Mouse (Mus musculus) CH12.LX (cell line): ENCODE measurements at regions not wholly inside any gene's neighbourhood (a gene's known extent, or its start where the extent isn't known, plus 50 kb on each side); places are given as distances from the start of the nearest gene placed in this dataset.
A peak's percentile ranks its signal among the peaks of the same experiment; 100 is the strongest.

Source experiments
- DNase-seq: peaks from one replicate; pipeline ENCODE4 v3.0.0-alpha.2; 2013; ENCODE audit errors: extremely low read depth
- H3K27ac ChIP-seq: 2 replicates; pipeline ENCODE4 v1.5.1; 2012; ENCODE audit warnings: low read depth, mild to moderate bottlenecking, control low read depth, moderate library complexity; ENCODE audit not compliant: insufficient read depth
- H3K27me3 ChIP-seq: replicated peaks from 2 replicates; pipeline ENCODE3; 2012; ENCODE audit warnings: inconsistent platforms
- H3K36me3 ChIP-seq, 2 experiments: replicated peaks in 1 of 2; 2 replicates each; pipeline versions ENCODE3 to v1.6.1; 2012; ENCODE audit warnings: inconsistent platforms in 1 of 2, low read length in 1 of 2, mild to moderate bottlenecking in 1 of 2, mixed read lengths in 1 of 2, moderate library complexity in 1 of 2; ENCODE audit not compliant: control insufficient read depth in 1 of 2, insufficient read depth in 1 of 2
- H3K4me1 ChIP-seq, 2 experiments: 2 replicates each; pipeline ENCODE4 v1.6.1; 2012; ENCODE audit warnings: inconsistent platforms in 1 of 2, moderate library complexity in 1 of 2; ENCODE audit not compliant: insufficient read depth in 2 of 2, control insufficient read depth in 1 of 2
- H3K4me2 ChIP-seq: 2 replicates; pipeline ENCODE4 v1.6.1; 2012; ENCODE audit warnings: low read depth, mild to moderate bottlenecking, control low read depth; ENCODE audit not compliant: poor library complexity, insufficient read depth, severe bottlenecking
- H3K4me3 ChIP-seq, 3 experiments: fragments of 150-350 bp in 1 of 3; sonication (generic) in 1 of 3; replicated peaks in 1 of 3; 2 replicates each; pipeline versions ENCODE3 to v1.5.1; 2011 to 2012; ENCODE audit warnings: low read depth in 2 of 3, low read length in 2 of 3, mild to moderate bottlenecking in 2 of 3, moderate library complexity in 2 of 3, control low read depth in 1 of 3, improper control_type of control experiment in 1 of 3, inconsistent platforms in 1 of 3, mixed read lengths in 1 of 3; ENCODE audit not compliant: poor library complexity in 1 of 3
- H3K79me2 ChIP-seq: replicated peaks from 2 replicates; pipeline ENCODE4 v1.6.1; 2012; ENCODE audit warnings: mild to moderate bottlenecking, moderate library complexity; ENCODE audit not compliant: control insufficient read depth, poor library complexity, insufficient read depth, severe bottlenecking; ENCODE audit errors: extremely low read depth
- H3K9ac ChIP-seq: 2 replicates; pipeline ENCODE4 v1.6.1; 2012; ENCODE audit warnings: low read depth, mild to moderate bottlenecking, control low read depth, moderate library complexity; ENCODE audit not compliant: insufficient read depth
- H3K9me3 ChIP-seq: replicated peaks from 2 replicates; pipeline ENCODE3; 2012; ENCODE audit warnings: low read length, inconsistent platforms, mixed read lengths
- BHLHE40 ChIP-seq: IDR thresholded peaks from 2 replicates; pipeline ENCODE4 v1.6.1; 2011; ENCODE audit warnings: mild to moderate bottlenecking, low read depth, low read length, improper control_type of control experiment
- CHD1 ChIP-seq: IDR thresholded peaks from 2 replicates; pipeline ENCODE4 v1.6.1; 2012; ENCODE audit warnings: low read depth, low read length, improper control_type of control experiment, inconsistent platforms
- CHD2 ChIP-seq: IDR thresholded peaks from 2 replicates; pipeline ENCODE4 v1.6.1; 2011; ENCODE audit warnings: low read length, improper control_type of control experiment
- CTCF ChIP-seq, 2 experiments: IDR thresholded peaks in 1 of 2; conservative IDR thresholded peaks in 1 of 2; 2 replicates each; pipeline ENCODE4 v1.5.1; 2011 to 2012; ENCODE audit warnings: low read depth in 2 of 2, low read length in 2 of 2, improper control_type of control experiment in 1 of 2, inconsistent platforms in 1 of 2, mild to moderate bottlenecking in 1 of 2, moderate library complexity in 1 of 2
- E2F4 ChIP-seq: IDR thresholded peaks from 2 replicates; pipeline ENCODE4 v1.6.1; 2011; ENCODE audit warnings: low read depth, low read length, improper control_type of control experiment; ENCODE audit not compliant: insufficient replicate concordance
- ELF1 ChIP-seq: IDR thresholded peaks from 2 replicates; pipeline ENCODE4 v1.6.1; 2014; ENCODE audit warnings: low read depth, mild to moderate bottlenecking, inconsistent platforms, low read length, improper control_type of control experiment
- EP300 ChIP-seq: IDR thresholded peaks from 2 replicates; pipeline ENCODE4 v1.6.1; 2011; ENCODE audit warnings: low read length, improper control_type of control experiment
- ETS1 ChIP-seq: conservative IDR thresholded peaks from 2 replicates; pipeline ENCODE4 v1.6.1; 2012; ENCODE audit warnings: low read depth, mild to moderate bottlenecking, inconsistent platforms, low read length, improper control_type of control experiment, moderate library complexity
- GABPA ChIP-seq: IDR thresholded peaks from 2 replicates; pipeline ENCODE4 v1.6.1; 2012; ENCODE audit warnings: low read depth, low read length, improper control_type of control experiment, inconsistent platforms; ENCODE audit not compliant: insufficient replicate concordance
- HCFC1 ChIP-seq: IDR thresholded peaks from 2 replicates; pipeline ENCODE4 v1.6.1; 2012; ENCODE audit warnings: low read depth, mild to moderate bottlenecking, inconsistent platforms, low read length, improper control_type of control experiment
- IRF4 ChIP-seq: IDR thresholded peaks from 2 replicates; pipeline ENCODE4 v1.6.1; 2014; ENCODE audit warnings: low read depth, mild to moderate bottlenecking, inconsistent platforms, low read length, improper control_type of control experiment
- JUN ChIP-seq: IDR thresholded peaks from 2 replicates; pipeline ENCODE4 v1.6.1; 2011; ENCODE audit warnings: low read depth, mild to moderate bottlenecking, low read length, improper control_type of control experiment, moderate library complexity; ENCODE audit not compliant: insufficient read depth
- JUND ChIP-seq: conservative IDR thresholded peaks from 2 replicates; pipeline ENCODE4 v1.6.1; 2011; ENCODE audit warnings: low read depth, low read length, improper control_type of control experiment
- KAT2A ChIP-seq: IDR thresholded peaks from 2 replicates; pipeline ENCODE4 v1.6.1; 2012; ENCODE audit warnings: low read length, improper control_type of control experiment, inconsistent platforms; ENCODE audit not compliant: insufficient replicate concordance
- MAFK ChIP-seq: IDR thresholded peaks from 2 replicates; pipeline ENCODE4 v1.6.1; 2011; ENCODE audit warnings: low read length, improper control_type of control experiment; ENCODE audit not compliant: insufficient replicate concordance
- MAX ChIP-seq: IDR thresholded peaks from 2 replicates; pipeline ENCODE4 v1.6.1; 2011; ENCODE audit warnings: low read length, improper control_type of control experiment
- MAZ ChIP-seq: IDR thresholded peaks from 2 replicates; pipeline ENCODE4 v1.6.1; 2012; ENCODE audit warnings: low read depth, mild to moderate bottlenecking, inconsistent platforms, low read length, improper control_type of control experiment, moderate library complexity
- MEF2A ChIP-seq: IDR thresholded peaks from 2 replicates; pipeline ENCODE4 v1.6.1; 2014; ENCODE audit warnings: low read depth, mild to moderate bottlenecking, inconsistent platforms, low read length, improper control_type of control experiment, borderline replicate concordance
- MXI1 ChIP-seq: IDR thresholded peaks from 2 replicates; pipeline ENCODE4 v1.6.1; 2011; ENCODE audit warnings: mild to moderate bottlenecking, low read depth, low read length, improper control_type of control experiment
- MYC ChIP-seq: IDR thresholded peaks from 2 replicates; pipeline ENCODE4 v1.6.1; 2011; ENCODE audit warnings: low read depth, mild to moderate bottlenecking, improper control_type of control experiment, low read length
- NELFE ChIP-seq: IDR thresholded peaks from 2 replicates; pipeline ENCODE4 v1.6.1; 2011; ENCODE audit warnings: low read depth, low read length, improper control_type of control experiment
- NRF1 ChIP-seq: IDR thresholded peaks from 2 replicates; pipeline ENCODE4 v1.6.1; 2014; ENCODE audit warnings: low read depth, mild to moderate bottlenecking, inconsistent platforms, low read length, improper control_type of control experiment, moderate library complexity
- PAX5 ChIP-seq: IDR thresholded peaks from 2 replicates; pipeline ENCODE4 v1.6.1; 2012; ENCODE audit warnings: low read length, inconsistent platforms, mixed read lengths
- POLR2A ChIP-seq: IDR thresholded peaks from 2 replicates; pipeline ENCODE4 v1.6.1; 2011; ENCODE audit warnings: low read depth, mild to moderate bottlenecking, improper control_type of control experiment, low read length
- POLR2AphosphoS2 ChIP-seq: IDR thresholded peaks from 2 replicates; pipeline ENCODE4 v1.6.1; 2011; ENCODE audit warnings: low read depth, low read length, improper control_type of control experiment
- RAD21 ChIP-seq: IDR thresholded peaks from 2 replicates; pipeline ENCODE4 v1.6.1; 2011; ENCODE audit warnings: low read depth, mild to moderate bottlenecking, low read length, improper control_type of control experiment, moderate library complexity
- RCOR1 ChIP-seq: conservative IDR thresholded peaks from 2 replicates; pipeline ENCODE4 v1.6.1; 2012; ENCODE audit warnings: low read depth, mild to moderate bottlenecking, inconsistent platforms, low read length, improper control_type of control experiment
- SIN3A ChIP-seq: IDR thresholded peaks from 2 replicates; pipeline ENCODE4 v1.6.1; 2012; ENCODE audit warnings: low read length, improper control_type of control experiment, inconsistent platforms
- SMC3 ChIP-seq: IDR thresholded peaks from 2 replicates; pipeline ENCODE4 v1.6.1; 2011; ENCODE audit warnings: low read depth, low read length, improper control_type of control experiment
- TBP ChIP-seq: conservative IDR thresholded peaks from 2 replicates; pipeline ENCODE4 v1.6.1; 2011; ENCODE audit warnings: low read depth, low read length, improper control_type of control experiment
- TCF12 ChIP-seq: IDR thresholded peaks from 2 replicates; pipeline ENCODE4 v1.6.1; 2014; ENCODE audit warnings: low read depth, mild to moderate bottlenecking, inconsistent platforms, low read length, improper control_type of control experiment
- UBTF ChIP-seq: IDR thresholded peaks from 2 replicates; pipeline ENCODE4 v1.6.1; 2012; ENCODE audit warnings: low read depth, mild to moderate bottlenecking, inconsistent platforms, low read length, improper control_type of control experiment, moderate library complexity
- USF1 ChIP-seq: IDR thresholded peaks from 2 replicates; pipeline ENCODE4 v1.6.1; 2014; ENCODE audit warnings: low read depth, mild to moderate bottlenecking, inconsistent platforms, low read length, improper control_type of control experiment
- USF2 ChIP-seq: conservative IDR thresholded peaks from 2 replicates; pipeline ENCODE4 v1.6.1; 2011; ENCODE audit warnings: low read depth, low read length, improper control_type of control experiment
- ZC3H11A ChIP-seq: IDR thresholded peaks from 2 replicates; pipeline ENCODE4 v1.6.1; 2012; ENCODE audit warnings: low read depth, mild to moderate bottlenecking, inconsistent platforms, low read length, improper control_type of control experiment
- ZKSCAN1 ChIP-seq: IDR thresholded peaks from 2 replicates; pipeline ENCODE4 v1.6.1; 2012; ENCODE audit warnings: low read depth, inconsistent platforms, low read length, improper control_type of control experiment, borderline replicate concordance
- ZMIZ1 ChIP-seq: IDR thresholded peaks from 2 replicates; pipeline ENCODE4 v1.6.1; 2012; ENCODE audit warnings: low read depth, mild to moderate bottlenecking, inconsistent platforms, low read length, improper control_type of control experiment
- ZNF384 ChIP-seq: IDR thresholded peaks from 2 replicates; pipeline ENCODE4 v1.6.1; 2012; ENCODE audit warnings: low read depth, low read length, improper control_type of control experiment, inconsistent platforms
- dilution Hi-C: fragments of 300-500 bp; cut with MboI; formaldehyde crosslinking; loops from 2 replicates; pipeline ENCODE4 v1.14.3; 2020; ENCODE audit warnings: low sequenced_read_pairs; ENCODE audit not compliant: extremely low pct_unique_long_range_greater_than_20kb, extremely low pct_ligation_motif_present
- in situ Hi-C: fragments of 300-500 bp; cut with MboI; formaldehyde crosslinking; loops from 3 replicates; pipeline ENCODE4 v1.14.3; 2019; ENCODE audit warnings: low sequenced_read_pairs, low pct_ligation_motif_present, low pct_unique_long_range_greater_than_20kb, mixed read lengths

- Histone ChIP-seq H3K36me3 (peaks cover 0 to 2% of the 10 kb centered on the region in 2 experiments), H3K79me2 (no peaks in the 10 kb centered on the region), H3K9ac (0 out of 2 replicates have a peak overlapping the region, but pooled peaks have one; percentile 31), H3K4me3 (no peak overlapping the region), H3K27ac (peak overlapping the region; percentile 88), H3K9me3 (peaks cover 8% of the 10 kb centered on the region), H3K27me3 (no peaks in the 10 kb centered on the region), H3K4me2 (peak overlapping the region; percentile 46; the same call in 1 of the 2 replicates), H3K4me1 (peaks cover 52 to 79% of the 10 kb centered on the region in 2 experiments)
- in situ Hi-C loops (no loop called here), dilution Hi-C loops (no loop called here)
- TF ChIP-seq PAX5, result no peak
- TF ChIP-seq IRF4, result peak; percentile 77
- no peak for TF ChIP-seq USF1
- TF ChIP-seq BHLHE40, result peak; percentile 53
- TF ChIP-seq SIN3A, result peak; percentile 51; the same call in 1 of the 2 replicates
- TF ChIP-seq ETS1, result peak; percentile 66
- TF ChIP-seq GABPA, result no peak
- TF ChIP-seq ZNF384, result peak; percentile 93
- no peak for TF ChIP-seq JUN
- TF ChIP-seq RAD21, result no peak; the same call in 1 of the 2 replicates
- TF ChIP-seq MAFK, result peak; percentile 75; the same call in 1 of the 2 replicates
- TF ChIP-seq CHD2, result 0 out of 2 replicates have a peak, but pooled peaks have one; percentile 42
- no peak for TF ChIP-seq MYC
- no peak for TF ChIP-seq MAZ
- no peak for TF ChIP-seq CTCF (conservative IDR thresholded peaks at IDR 0.05 in 1 of 2, IDR thresholded peaks at IDR 0.05 in 1 of 2; ENCODE audit: low read depth in 2 of 2, low read length in 2 of 2)
- peak; percentile 68; the same call in 1 of the 2 replicates for TF ChIP-seq EP300
- no peak for TF ChIP-seq TBP
- peak; percentile 77; the same call in 1 of the 2 replicates for TF ChIP-seq MEF2A
- peak; percentile 70 for TF ChIP-seq RCOR1
- TF ChIP-seq NRF1, result no peak
- peak; percentile 38; the same call in 1 of the 2 replicates for TF ChIP-seq CHD1
- TF ChIP-seq UBTF, result no peak
- TF ChIP-seq ZKSCAN1, result no peak
- TF ChIP-seq MAX, result 0 out of 2 replicates have a peak, but pooled peaks have one; percentile 67
- peak; percentile 72; the same call in 1 of the 2 replicates for TF ChIP-seq TCF12
- TF ChIP-seq POLR2A, result no peak
- TF ChIP-seq SMC3, result no peak
- no peak for TF ChIP-seq ELF1
- TF ChIP-seq KAT2A, result no peak
- no peak for TF ChIP-seq HCFC1
- no peak for TF ChIP-seq POLR2AphosphoS2
- TF ChIP-seq ZMIZ1, result no peak
- TF ChIP-seq MXI1, result 0 out of 2 replicates have a peak, but pooled peaks have one; percentile 33
- no peak for TF ChIP-seq E2F4
- TF ChIP-seq USF2, result no peak
- TF ChIP-seq JUND, result no peak; the same call in 1 of the 2 replicates
- no peak for TF ChIP-seq ZC3H11A
- TF ChIP-seq NELFE, result no peak
- no peak for DNase-seq
These were observed 246.1 kb downstream of the Rplp1 start for GRCm38 (mm10) chr9:61668157-61668697.
